Mouse (Mus musculus): ENCODE results near the gene Aldh4a1. TPM values are rescaled to one million over a fixed set of nuclear protein-coding genes. Genes with fewer than 3 reads are reported as not detected.

The Aldh4a1 gene
- total RNA-seq, 2 experiments from 2014 or later: 30.3 to 39.8 TPM

- peak; percentile 65 for DNase-seq
Measured at GRCm38 (mm10) chr4:139669847-139670246, 47.2 kb downstream of the Aldh4a1 start.

GRCm38 (mm10) chr4:139675696-139676095 is 53.0 kb downstream of the Aldh4a1 start:
- no peak for DNase-seq

GRCm38 (mm10) chr4:139683728-139684638 is 61.3 kb downstream of the Aldh4a1 start:
- DNase-seq: no peak

GRCm38 (mm10) chr4:139684639-139685017 is 62.0 kb downstream of the Aldh4a1 start:
- DNase-seq: peak; percentile 72

GRCm38 (mm10) chr4:139688058-139688457 is 65.4 kb downstream of the Aldh4a1 start:
- no peak for DNase-seq

GRCm38 (mm10) chr4:139689627-139690269 is 67.1 kb downstream of the Aldh4a1 start:
- peak; percentile 49 for DNase-seq

- no peak for DNase-seq
Measured at GRCm38 (mm10) chr4:139693315-139693714, 70.6 kb downstream of the Aldh4a1 start.

- peak; percentile 31 for DNase-seq
Measured at GRCm38 (mm10) chr4:139697755-139698154, 75.1 kb downstream of the Aldh4a1 start.

GRCm38 (mm10) chr4:139698602-139699001 is 75.9 kb downstream of the Aldh4a1 start:
- DNase-seq: peak; percentile 25

Small RNAs within 50 kb of the gene (microRNA-seq; reads per million reads assigned to microRNA genes)
- gene Gm25571: 0 reads per million in 2 experiments
- gene Mir7020: 0 reads per million in 2 experiments

Other genes with a start within 250 kb of the Aldh4a1 start
- 1 to 10 TPM; 5.6 to 7.5 TPM for gene Iffo2, start 92.3 kb upstream of the Aldh4a1 start, total RNA-seq (2021)
- gene Gm21969, start 19.7 kb upstream of the Aldh4a1 start, total RNA-seq (2021): not detected
- not detected for gene Tas1r2, start 30.7 kb downstream of the Aldh4a1 start, total RNA-seq (2021)
- 10 to 100 TPM in 1 of 2 experiments, 1 to 10 TPM in 1; 8.3 to 11.3 TPM for gene Pax7, start 210.7 kb downstream of the Aldh4a1 start, total RNA-seq (2021)

Data from gastrocnemius, postnatal 10 days (tissue).